Mouse (Mus musculus): ENCODE results near the gene Smarca4.
"Not testable (repeated sequence)": the region's sequence is repeated elsewhere in the genome, so short reads cannot be mapped to it uniquely, and the experiment has no call there.

The Smarca4 gene

GRCm38 (mm10) chr9:21615617-21616231 lies at the start of gene Smarca4:
Gene Smarca4, plus strand, starts transcription at chr9:21616169.
- DNase-seq = peak; percentile 100

GRCm38 (mm10) chr9:21566538-21566937 lies 49.4 kb upstream of the Smarca4 start:
- no peak for DNase-seq

- DNase-seq = no peak
These were observed 48.9 kb upstream of the Smarca4 start for GRCm38 (mm10) chr9:21567051-21567450.

- DNase-seq = no peak
These were observed 47.2 kb upstream of the Smarca4 start for GRCm38 (mm10) chr9:21568657-21569255.

- no peak for DNase-seq
These were observed 41.8 kb upstream of the Smarca4 start for GRCm38 (mm10) chr9:21574012-21574801.

GRCm38 (mm10) chr9:21575253-21575652 lies 40.7 kb upstream of the Smarca4 start:
- DNase-seq = no peak

GRCm38 (mm10) chr9:21576286-21576685 lies 39.7 kb upstream of the Smarca4 start:
- DNase-seq = no peak

- no peak for DNase-seq
These were observed 37.7 kb upstream of the Smarca4 start for GRCm38 (mm10) chr9:21578226-21578625.

GRCm38 (mm10) chr9:21585401-21585800 lies 30.6 kb upstream of the Smarca4 start:
- DNase-seq = no peak

- DNase-seq = no peak
These were observed 28.2 kb upstream of the Smarca4 start for GRCm38 (mm10) chr9:21587678-21588349.

- no peak for DNase-seq
These were observed 27.6 kb upstream of the Smarca4 start for GRCm38 (mm10) chr9:21588350-21588749.

- DNase-seq = no peak
These were observed 26.4 kb upstream of the Smarca4 start for GRCm38 (mm10) chr9:21589538-21589937.

GRCm38 (mm10) chr9:21591127-21591830 lies 24.7 kb upstream of the Smarca4 start:
- no peak for DNase-seq

GRCm38 (mm10) chr9:21591831-21592702 lies 23.9 kb upstream of the Smarca4 start:
- DNase-seq = no peak

- peak; percentile 80 for DNase-seq
These were observed 23.3 kb upstream of the Smarca4 start, which contains the start of the genes Timm29 and Yipf2 for GRCm38 (mm10) chr9:21592703-21593121. Gene Timm29, plus strand, starts transcription at chr9:21592722. Gene Yipf2, minus strand, starts transcription at chr9:21592828.

GRCm38 (mm10) chr9:21593122-21593721 lies 22.7 kb upstream of the Smarca4 start:
- DNase-seq = peak; percentile 71

GRCm38 (mm10) chr9:21594350-21594749 lies 21.6 kb upstream of the Smarca4 start:
- not testable (repeated sequence) for DNase-seq

GRCm38 (mm10) chr9:21594838-21595237 lies 21.1 kb upstream of the Smarca4 start:
- no peak for DNase-seq

- DNase-seq = no peak
These were observed 17.8 kb upstream of the Smarca4 start for GRCm38 (mm10) chr9:21598198-21598597.

GRCm38 (mm10) chr9:21600186-21600585 lies 15.8 kb upstream of the Smarca4 start:
- DNase-seq = no peak

- DNase-seq = no peak
These were observed 14.9 kb upstream of the Smarca4 start for GRCm38 (mm10) chr9:21601073-21601472.

Measured in right cerebral cortex, postnatal 14 days (tissue).